Mouse (Mus musculus) thymus, postnatal 36 days (tissue): ENCODE results near the gene Mst1.

Source experiments
- DNase-seq, 2 experiments: peaks; one replicate each; pipeline ENCODE4 v3.0.0; 2022; ENCODE audit warnings: mixed read lengths in 2 of 2

The Mst1 gene

GRCm38 (mm10) chr9:108104766-108105548, 24.7 kb downstream of the Mst1 start:
- DNase-seq: peak; percentile 32 to 44

- no peak for DNase-seq
Observed at GRCm38 (mm10) chr9:108105549-108105863, 25.3 kb downstream of the Mst1 start.

- DNase-seq: no peak
Observed at GRCm38 (mm10) chr9:108106090-108106489, 25.9 kb downstream of the Mst1 start.

GRCm38 (mm10) chr9:108107867-108108266, 27.6 kb downstream of the Mst1 start:
- DNase-seq: no peak

- DNase-seq: no peak
Observed at GRCm38 (mm10) chr9:108110160-108110559, 29.9 kb downstream of the Mst1 start.

- DNase-seq: peak; percentile 21 to 48
Observed at GRCm38 (mm10) chr9:108111101-108111592, 30.9 kb downstream of the Mst1 start.

GRCm38 (mm10) chr9:108111593-108112121, 31.4 kb downstream of the Mst1 start:
- no peak for DNase-seq

GRCm38 (mm10) chr9:108112719-108113340, 32.6 kb downstream of the Mst1 start:
- no peak for DNase-seq

- DNase-seq: no peak
Observed at GRCm38 (mm10) chr9:108115290-108116077, 35.2 kb downstream of the Mst1 start.

- DNase-seq: no peak
Observed at GRCm38 (mm10) chr9:108117143-108117542, 36.9 kb downstream of the Mst1 start.

- no peak for DNase-seq
Observed at GRCm38 (mm10) chr9:108119891-108120411, 39.7 kb downstream of the Mst1 start.

GRCm38 (mm10) chr9:108120671-108121070, 40.4 kb downstream of the Mst1 start:
- DNase-seq: no peak

GRCm38 (mm10) chr9:108121170-108121969, 41.1 kb downstream of the Mst1 start:
- no peak for DNase-seq

- DNase-seq: no peak
Observed at GRCm38 (mm10) chr9:108123916-108124315, 43.7 kb downstream of the Mst1 start.

- no peak for DNase-seq
Observed at GRCm38 (mm10) chr9:108125731-108126130, 45.5 kb downstream of the Mst1 start.

- DNase-seq: no peak
Observed at GRCm38 (mm10) chr9:108126436-108127180, 46.4 kb downstream of the Mst1 start.

- no peak for DNase-seq
Observed at GRCm38 (mm10) chr9:108128248-108128647, 48.0 kb downstream of the Mst1 start.

- DNase-seq: no peak
Observed at GRCm38 (mm10) chr9:108129042-108129948, 49.1 kb downstream of the Mst1 start.

GRCm38 (mm10) chr9:108131502-108131901, 51.3 kb downstream of the Mst1 start:
- DNase-seq: no peak

GRCm38 (mm10) chr9:108132373-108132772, 52.1 kb downstream of the Mst1 start:
- no peak for DNase-seq
